Mouse (Mus musculus) bone marrow, adult 2 months (tissue): Measurements from ENCODE around the gene Rasal2.

ENCODE experiments used
- CTCF ChIP-seq: fragments of 200-500 bp; IDR thresholded peaks from 2 replicates; pipeline ENCODE4 v1.5.1; 2011; ENCODE audit warnings: low read length, control low read depth; ENCODE audit not compliant: control insufficient read depth, insufficient read depth
- POLR2A ChIP-seq: fragments of 200-500 bp; IDR thresholded peaks from 2 replicates; pipeline ENCODE4 v1.6.1; 2011; ENCODE audit warnings: low read depth, mild to moderate bottlenecking, control low read depth, low read length, borderline replicate concordance; ENCODE audit not compliant: control insufficient read depth

- TF ChIP-seq CTCF (no peak), POLR2A (no peak)
These were observed 116.5 kb downstream of the Rasal2 start for GRCm38 (mm10) chr1:157295868-157296267.
